Mouse (Mus musculus) kidney, postnatal 0 days (tissue): ENCODE results near the gene Dbndd2. TPM values are rescaled to one million over a fixed set of nuclear protein-coding genes. Genes with fewer than 3 reads are reported as not detected.

Experiments used
- ATAC-seq: fragments of 200-750 bp; cut with Nextera tagmentation; replicated peaks from 2 replicates; pipeline ENCODE4 v1.8.0; 2017; ENCODE audit warnings: low read depth, moderate number of reproducible peaks, moderate TSS enrichment, moderate library complexity; ENCODE audit not compliant: low FRiP score
- DNase-seq: peaks from one replicate; pipeline ENCODE4 v3.0.0-alpha.2; 2016; ENCODE audit warnings: low spot score
- H3K27ac ChIP-seq: fragments of 300-500 bp; sonication (generic); 2 replicates; pipeline ENCODE4 v1.5.1; 2014; ENCODE audit warnings: mild to moderate bottlenecking
- H3K27me3 ChIP-seq: fragments of 300-500 bp; sonication (generic); 2 replicates; pipeline ENCODE4 v1.6.1; 2014; ENCODE audit warnings: low read length, mixed read lengths; ENCODE audit not compliant: insufficient read depth
- H3K36me3 ChIP-seq: fragments of 300-500 bp; sonication (generic); 2 replicates; pipeline ENCODE4 v1.6.1; 2014; ENCODE audit warnings: low read length, mixed read lengths; ENCODE audit not compliant: insufficient read depth
- H3K4me1 ChIP-seq: fragments of 300-500 bp; sonication (generic); replicated peaks from 2 replicates; pipeline ENCODE4 v1.6.1; 2014; ENCODE audit warnings: antibody characterized with exemption, low read length, mixed read lengths; ENCODE audit not compliant: insufficient read depth
- H3K4me2 ChIP-seq: fragments of 300-500 bp; sonication (generic); 2 replicates; pipeline ENCODE4 v1.6.1; 2014; ENCODE audit warnings: mild to moderate bottlenecking, low read length, moderate library complexity, mixed read lengths
- H3K4me3 ChIP-seq: fragments of 300-500 bp; sonication (generic); replicated peaks from 2 replicates; pipeline ENCODE4 v1.5.1; 2014; ENCODE audit warnings: low read depth, low read length
- H3K9ac ChIP-seq: fragments of 300-500 bp; sonication (generic); 2 replicates; pipeline ENCODE4 v1.6.1; 2014; ENCODE audit warnings: low read depth, low read length
- H3K9me3 ChIP-seq: fragments of 300-500 bp; sonication (generic); replicated peaks from 2 replicates; pipeline ENCODE4 v1.6.1; 2016; ENCODE audit warnings: low read length, inconsistent platforms, mixed read lengths
- CTCF ChIP-seq: IDR thresholded peaks from 2 replicates; pipeline ENCODE4 v1.5.1; 2016; ENCODE audit warnings: antibody characterized with exemption, low read depth, mild to moderate bottlenecking, moderate library complexity
- WGBS: fragments of 180-500 bp; shearing (Covaris S2); extraction: QIAGEN DNeasy Blood & Tissue Kit; methylation state at CpG from one replicate; pipeline ENCODE4 v1.1.7; 2014; 5-methylcytosine and 5-hydroxymethylcytosine counted together
- polyA plus RNA-seq: library from polyadenylated mRNA; unstranded; fragments of >200 nt; fragmentation: Nextera tagmentation; extraction: Ambion mirVana; gene quantifications from 2 replicates; pipeline ENCODE4 v1.2.1, GENCODE M21; 2015

The Dbndd2 gene
- 22.5 and 23.3 TPM in 2 replicates for polyA plus RNA-seq

- Histone ChIP-seq H3K9me3 (no peaks in the 10 kb centered on the region), H3K36me3 (0 out of 2 replicates have a peak, but pooled peaks cover 4% of the 10 kb centered on the region), H3K4me3 (peak within 1 kb of the TSS; percentile 88), H3K9ac (peak within 1 kb of the TSS; percentile 81), H3K4me2 (peak within 1 kb of the TSS; percentile 99), H3K27me3 (no peaks in the 10 kb centered on the region), H3K27ac (peak within 1 kb of the TSS; percentile 71), H3K4me1 (0 out of 2 replicates have a peak, but pooled peaks cover 5% of the 10 kb centered on the region)
- WGBS, result under 1% methylated on average over 26 of the region's 26 CpGs
- ATAC-seq (peak; percentile 85), DNase-seq (peak; percentile 50)
- no peak for TF ChIP-seq CTCF
Observed at GRCm38 (mm10) chr2:164485681-164486257, at the start of gene Dbndd2. Dbndd2 (plus strand) TSS chr2:164486106.

DNA sequence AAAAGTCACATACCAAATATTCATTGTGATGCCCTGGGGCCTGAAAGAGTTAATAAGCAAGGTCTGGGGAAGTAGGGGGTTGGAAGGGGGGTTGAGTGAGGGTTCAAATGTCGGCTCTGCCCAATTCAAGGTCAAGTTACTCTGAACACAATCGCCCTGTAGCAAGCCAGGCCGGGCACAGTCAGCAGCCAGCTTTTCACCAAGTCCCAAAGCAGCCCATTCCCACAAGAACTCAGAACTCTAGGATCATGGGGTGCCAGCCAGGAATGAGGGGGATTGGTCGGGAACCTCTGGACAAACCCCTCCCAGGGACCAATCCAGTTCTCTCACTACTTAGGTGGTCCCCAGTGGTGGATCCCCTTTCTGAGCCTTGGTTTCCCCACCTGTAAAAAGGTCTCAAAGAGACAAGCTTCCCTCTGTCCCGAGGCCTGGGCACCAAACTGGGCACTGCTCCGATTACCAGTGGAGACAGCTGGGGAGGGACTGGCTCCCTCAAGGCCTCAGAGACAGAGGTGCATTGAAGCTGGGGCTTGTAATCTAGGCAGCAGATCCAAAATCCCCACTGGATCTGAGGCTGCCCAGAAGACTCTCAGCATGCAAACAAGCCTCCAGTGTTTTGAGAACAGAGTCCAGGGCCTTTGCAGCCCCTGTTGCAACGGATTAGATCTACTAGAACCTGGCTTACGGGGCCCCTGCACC is 49.5 kb upstream of the Dbndd2 start:
- H3K4me3 ChIP-seq, result no peak overlapping the region
- DNase-seq, result no peak
- H3K36me3 ChIP-seq, result no peaks in the 10 kb centered on the region
- no peak for TF ChIP-seq CTCF
- 24% methylated on average over 8 of the region's 8 CpGs for WGBS
- H3K4me1 ChIP-seq, result peaks cover 67% of the 10 kb centered on the region
- H3K4me2 ChIP-seq, result peak overlapping the region; percentile 63
- H3K9me3 ChIP-seq, result no peaks in the 10 kb centered on the region
- peak overlapping the region; percentile 52 for H3K9ac ChIP-seq
- H3K27ac ChIP-seq, result peak overlapping the region; percentile 93
- no peak for ATAC-seq
- no peaks in the 10 kb centered on the region for H3K27me3 ChIP-seq

DNA sequence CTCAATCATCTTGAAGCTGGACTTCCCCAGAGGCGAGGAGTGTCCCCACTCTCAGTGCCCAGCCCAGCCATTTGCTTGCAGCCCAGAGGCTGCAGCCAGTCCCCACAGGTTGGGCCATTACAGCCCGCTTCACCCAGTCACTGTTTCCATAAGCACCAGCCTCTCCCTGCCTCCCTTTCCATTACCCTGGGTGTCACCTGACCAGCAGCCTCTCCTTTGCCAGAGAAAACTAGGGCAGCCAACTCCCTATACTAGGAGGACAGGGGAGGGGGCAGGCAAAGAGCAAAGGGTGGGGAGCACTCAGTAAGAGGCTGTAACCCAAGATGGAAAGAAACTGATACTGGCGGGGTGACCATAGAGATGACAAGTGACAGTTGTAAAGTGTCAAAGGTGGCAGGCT is 48.9 kb upstream of the Dbndd2 start:
- H3K4me1 ChIP-seq, result peaks cover 61% of the 10 kb centered on the region
- no peak overlapping the region; the same call in 1 of the 2 replicates for H3K4me3 ChIP-seq
- peak overlapping the region; percentile 63 for H3K4me2 ChIP-seq
- H3K36me3 ChIP-seq, result no peaks in the 10 kb centered on the region
- no peaks in the 10 kb centered on the region for H3K27me3 ChIP-seq
- WGBS, result 35% methylated on average over 3 of the region's 3 CpGs
- ATAC-seq (peak; percentile 45), DNase-seq (peak; percentile 79)
- H3K27ac ChIP-seq, result peak overlapping the region; percentile 93
- no peaks in the 10 kb centered on the region for H3K9me3 ChIP-seq
- no peak for TF ChIP-seq CTCF
- H3K9ac ChIP-seq, result peak overlapping the region; percentile 52; the same call in 1 of the 2 replicates

DNA sequence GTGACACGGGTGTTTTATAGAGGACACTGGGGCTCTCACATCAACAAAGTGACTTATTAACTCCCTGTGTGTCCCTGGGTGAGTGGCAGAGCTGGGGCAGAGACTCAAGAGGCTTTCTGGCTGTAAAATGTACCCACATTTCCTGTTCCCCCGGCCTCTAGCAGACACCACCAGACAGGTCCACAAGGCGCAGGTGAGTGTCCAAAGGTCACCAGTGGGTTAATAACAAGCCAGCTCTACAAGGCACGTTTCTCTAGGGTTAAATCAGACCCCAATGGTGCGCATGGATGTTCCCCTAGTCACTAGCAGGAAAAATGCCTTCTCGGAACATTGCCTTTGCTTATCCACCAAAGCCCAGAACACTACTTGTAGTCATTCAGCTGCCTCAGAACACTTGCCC is 48.2 kb upstream of the Dbndd2 start:
- no peak overlapping the region for H3K4me3 ChIP-seq
- peak overlapping the region; percentile 63 for H3K4me2 ChIP-seq
- 18% methylated on average over 6 of the region's 6 CpGs for WGBS
- H3K27ac ChIP-seq, result peak overlapping the region; percentile 93
- DNase-seq (no peak), ATAC-seq (no peak)
- no peak for TF ChIP-seq CTCF
- peak overlapping the region; percentile 42; the same call in 1 of the 2 replicates for H3K9ac ChIP-seq
- H3K4me1 ChIP-seq, result peaks cover 54% of the 10 kb centered on the region
- H3K27me3 ChIP-seq, result no peaks in the 10 kb centered on the region
- no peaks in the 10 kb centered on the region for H3K9me3 ChIP-seq
- H3K36me3 ChIP-seq, result no peaks in the 10 kb centered on the region

DNA sequence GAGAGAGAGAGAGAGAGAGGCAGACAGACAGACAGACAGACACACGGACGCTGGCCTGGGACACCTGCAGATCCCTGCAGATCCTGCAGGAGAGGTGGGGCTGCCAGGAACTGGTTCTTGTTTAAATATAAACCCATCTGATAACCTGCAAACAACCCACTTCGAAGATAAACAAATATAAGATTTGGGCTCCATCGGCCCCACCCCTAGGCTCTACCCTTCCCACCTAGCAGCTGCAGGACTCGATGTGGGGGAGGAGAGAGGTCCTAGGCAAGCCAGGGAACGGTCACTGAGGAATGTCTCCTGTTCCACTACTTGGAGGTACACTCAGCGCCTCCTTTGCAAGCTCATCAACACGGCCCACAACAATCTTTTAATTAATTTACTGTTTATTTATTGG is 47.6 kb upstream of the Dbndd2 start:
- Histone ChIP-seq H3K4me2 (peak overlapping the region; percentile 63), H3K9me3 (no peaks in the 10 kb centered on the region), H3K36me3 (no peaks in the 10 kb centered on the region), H3K4me1 (peaks cover 48% of the 10 kb centered on the region), H3K9ac (0 out of 2 replicates have a peak overlapping the region, but pooled peaks have one; percentile 9), H3K27me3 (no peaks in the 10 kb centered on the region), H3K27ac (peak overlapping the region; percentile 93), H3K4me3 (no peak overlapping the region)
- no peak for ATAC-seq
- DNase-seq, result no peak
- 22% methylated on average over 8 of the region's 8 CpGs for WGBS
- no peak for TF ChIP-seq CTCF

- 59% methylated on average over 3 of the region's 3 CpGs for WGBS
- no peak overlapping the region for H3K4me3 ChIP-seq
- H3K27ac ChIP-seq, result peak overlapping the region; percentile 93
- 0 out of 2 replicates have a peak overlapping the region, but pooled peaks have one; percentile 9 for H3K9ac ChIP-seq
- no peak for DNase-seq
- no peak for TF ChIP-seq CTCF
- no peaks in the 10 kb centered on the region for H3K27me3 ChIP-seq
- no peak for ATAC-seq
- H3K36me3 ChIP-seq, result no peaks in the 10 kb centered on the region
- H3K4me1 ChIP-seq, result peaks cover 41% of the 10 kb centered on the region
- H3K4me2 ChIP-seq, result peak overlapping the region; percentile 63
- H3K9me3 ChIP-seq, result no peaks in the 10 kb centered on the region
Observed at GRCm38 (mm10) chr2:164439001-164439421, 46.9 kb upstream of the Dbndd2 start.
